Mouse (Mus musculus) layer of hippocampus, adult 18-20 months (tissue): ENCODE data around the gene Ap5z1. TPM values are rescaled to one million over a fixed set of nuclear protein-coding genes. Genes with fewer than 3 reads are reported as not detected.

ENCODE experiments used
- DNase-seq, 2 experiments: peaks; one replicate each; pipeline ENCODE4 v3.0.0; 2022; ENCODE audit warnings: low spot score in 2 of 2
- total RNA-seq, 2 experiments: library from RNA; stranded (reverse); gene quantifications; 2 replicates each; pipeline ENCODE4 v1.2.3; 2021

The Ap5z1 gene
- total RNA-seq, 2 experiments from 2014 or later: 21.1 to 23.4 TPM

- peak in 1 of 2 experiments; percentile 59 for DNase-seq
These were observed 25.3 kb upstream of the Ap5z1 start for GRCm38 (mm10) chr5:142438380-142438938.

DNA sequence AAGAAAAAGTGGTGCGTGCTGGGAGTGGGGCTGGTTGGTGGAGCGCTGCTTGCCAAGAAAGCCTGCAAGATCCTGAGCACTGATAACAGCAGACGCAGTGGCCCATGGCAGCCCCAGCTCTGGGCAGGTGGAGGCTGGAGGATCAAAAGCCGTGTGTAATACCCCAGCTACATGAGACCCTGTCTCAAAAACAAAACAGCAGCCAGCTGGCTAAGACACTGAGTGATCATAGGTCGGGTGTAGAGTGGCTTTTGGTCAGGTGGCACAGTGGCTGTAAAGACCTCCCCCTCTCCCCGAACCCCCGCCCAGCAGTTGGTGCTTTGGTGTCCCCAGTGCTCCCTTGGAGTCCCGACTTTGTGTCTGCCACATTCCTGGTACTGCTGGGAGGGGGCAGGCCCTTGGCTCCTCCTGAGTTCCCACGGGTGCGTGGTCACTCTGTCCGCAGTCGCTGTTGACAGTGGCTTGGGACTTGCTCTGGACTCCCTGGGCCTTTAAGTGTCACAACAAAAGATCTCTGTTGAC is 23.8 kb upstream of the Ap5z1 start:
- DNase-seq: no peak

DNA sequence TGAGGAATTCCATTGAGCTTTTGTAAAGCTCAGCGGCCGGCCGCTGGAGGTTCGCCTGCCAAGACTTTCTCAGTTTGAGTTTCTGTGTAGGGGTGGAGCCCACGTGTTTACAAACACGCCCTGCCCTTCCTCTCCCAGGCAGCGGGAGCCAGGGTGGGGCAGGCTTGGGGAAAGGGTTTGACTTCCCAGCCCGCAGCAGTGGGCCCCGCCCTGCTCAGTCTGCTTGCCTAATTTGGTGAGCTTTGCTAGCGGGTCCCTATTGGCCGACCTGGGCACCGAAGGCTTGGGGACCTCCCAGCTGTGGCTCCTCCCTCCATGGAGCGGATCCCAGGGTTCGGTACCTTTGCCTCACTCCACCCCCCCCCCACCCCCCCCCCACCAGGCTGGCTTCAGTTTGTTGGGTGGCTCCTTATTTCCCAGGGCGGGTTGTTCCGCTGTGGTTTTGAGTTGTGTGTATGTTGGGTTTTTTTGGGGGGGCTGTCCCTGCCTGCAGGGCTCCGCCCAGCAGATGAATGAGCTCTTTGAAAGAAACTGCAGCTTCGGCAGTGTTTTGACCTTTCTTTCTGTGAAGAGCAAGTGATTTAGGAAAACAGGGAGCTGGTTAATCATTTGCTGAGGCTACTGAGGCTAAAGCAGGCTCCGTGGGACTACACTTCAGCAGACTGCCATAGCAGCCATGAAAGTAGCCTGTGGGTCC is 23.1 kb upstream of the Ap5z1 start:
- DNase-seq: peak; percentile 52 to 67

- no peak for DNase-seq
These were observed 22.3 kb upstream of the Ap5z1 start for GRCm38 (mm10) chr5:142441332-142442044.

DNA sequence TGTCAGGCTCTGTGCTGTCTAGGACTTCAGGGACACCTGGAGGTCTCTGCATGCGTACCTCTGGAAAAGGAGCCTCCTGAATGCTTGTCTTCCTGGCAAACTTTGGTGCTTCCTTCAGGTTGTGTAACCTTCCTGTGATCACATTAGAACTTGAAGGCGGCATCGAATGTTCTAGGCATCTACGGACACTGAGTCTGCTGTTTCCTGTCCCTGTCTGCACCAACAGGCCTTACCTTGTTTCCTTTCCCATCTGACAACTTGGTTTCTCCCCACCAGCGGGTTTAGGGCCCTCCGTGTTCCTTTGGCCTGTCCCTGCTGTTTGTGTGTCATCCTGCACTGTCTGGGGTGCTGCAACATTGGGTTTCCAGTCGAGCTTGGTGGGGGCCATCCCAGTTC is 21.7 kb upstream of the Ap5z1 start:
- DNase-seq: no peak

DNA sequence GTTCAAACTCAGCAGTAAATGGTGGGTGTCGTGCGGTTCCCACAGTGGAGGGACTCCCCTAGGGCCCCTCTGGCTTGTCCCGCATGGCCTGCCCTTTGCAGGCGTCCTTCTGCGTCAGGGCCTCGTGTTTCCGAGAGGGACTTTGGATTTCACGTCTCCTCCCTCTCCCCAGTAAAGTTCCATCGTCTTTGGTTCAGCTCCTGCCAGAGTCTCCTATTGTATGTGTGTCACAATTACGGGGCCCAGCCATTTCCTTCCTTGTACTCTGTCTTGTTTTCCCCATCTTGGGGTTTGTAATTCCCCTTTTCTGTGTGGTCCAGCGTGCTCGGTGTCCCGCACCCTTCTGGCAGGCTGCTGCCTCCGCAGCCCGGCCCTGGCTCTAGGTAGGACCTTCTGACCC is 20.2 kb upstream of the Ap5z1 start:
- DNase-seq: no peak

DNA sequence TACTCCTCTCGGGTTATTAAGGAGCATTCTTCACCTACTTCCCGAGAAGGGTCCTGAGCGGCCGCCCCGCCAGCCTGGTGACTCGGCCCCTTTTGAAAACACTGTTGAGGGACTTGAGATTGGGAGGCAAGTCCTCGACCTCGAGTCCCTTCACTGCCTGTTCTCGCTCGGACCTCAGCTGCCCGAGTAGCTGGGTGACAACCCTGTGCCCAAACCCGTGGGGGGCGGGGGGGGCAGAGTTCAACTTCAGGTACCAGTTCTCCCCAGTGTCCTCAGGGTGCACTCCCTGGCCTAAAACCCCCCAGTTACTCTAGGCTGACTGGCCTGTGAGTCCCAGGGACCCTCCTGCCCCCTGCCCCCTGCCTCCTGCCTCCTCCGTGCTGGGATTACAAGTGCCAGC is 19.8 kb upstream of the Ap5z1 start:
- no peak for DNase-seq

GRCm38 (mm10) chr5:142444791-142445531 is 18.8 kb upstream of the Ap5z1 start:
- no peak for DNase-seq

DNA sequence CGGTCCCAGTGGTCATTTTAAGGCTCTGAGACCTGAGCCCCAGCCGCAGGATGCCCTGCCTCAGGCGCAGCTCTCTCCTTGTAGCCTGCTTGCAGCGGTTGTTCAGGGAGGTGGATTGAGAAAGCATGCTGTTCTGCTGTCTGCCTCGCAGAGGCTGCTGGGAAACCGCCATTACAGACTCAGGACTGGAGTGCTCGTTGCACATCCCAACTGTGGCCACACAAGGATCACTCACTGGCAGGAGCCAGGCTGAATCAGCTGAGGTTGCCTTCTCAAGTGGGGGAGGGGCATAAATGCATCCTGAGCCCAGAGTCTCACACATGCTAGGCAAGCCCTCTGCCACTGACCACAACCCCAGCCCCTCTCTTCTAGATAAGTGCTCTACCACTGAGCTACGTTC is 18.0 kb upstream of the Ap5z1 start:
- DNase-seq: no peak

DNA sequence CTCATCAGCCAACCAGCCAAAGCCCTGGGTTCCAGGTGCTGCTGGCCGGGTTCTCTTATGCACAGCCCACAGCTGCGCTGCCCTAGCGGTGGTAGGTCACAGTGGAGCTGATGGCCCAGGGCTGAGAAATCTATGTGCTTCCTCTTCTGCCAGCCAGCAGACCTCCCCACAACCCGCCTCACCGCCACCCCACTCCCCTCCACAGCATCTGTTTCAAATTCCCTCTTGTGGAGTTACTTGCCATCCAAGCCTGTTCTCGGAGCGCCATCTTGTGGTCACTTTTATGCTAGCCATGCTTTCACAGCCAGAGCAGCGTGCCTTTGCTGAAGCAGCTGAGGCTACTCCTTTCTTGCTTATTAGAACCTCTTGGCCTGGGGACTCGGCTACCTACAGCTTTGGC is 15.7 kb upstream of the Ap5z1 start:
- DNase-seq: peak; percentile 86 to 96

GRCm38 (mm10) chr5:142448623-142449022 is 15.1 kb upstream of the Ap5z1 start:
- no peak for DNase-seq

DNA sequence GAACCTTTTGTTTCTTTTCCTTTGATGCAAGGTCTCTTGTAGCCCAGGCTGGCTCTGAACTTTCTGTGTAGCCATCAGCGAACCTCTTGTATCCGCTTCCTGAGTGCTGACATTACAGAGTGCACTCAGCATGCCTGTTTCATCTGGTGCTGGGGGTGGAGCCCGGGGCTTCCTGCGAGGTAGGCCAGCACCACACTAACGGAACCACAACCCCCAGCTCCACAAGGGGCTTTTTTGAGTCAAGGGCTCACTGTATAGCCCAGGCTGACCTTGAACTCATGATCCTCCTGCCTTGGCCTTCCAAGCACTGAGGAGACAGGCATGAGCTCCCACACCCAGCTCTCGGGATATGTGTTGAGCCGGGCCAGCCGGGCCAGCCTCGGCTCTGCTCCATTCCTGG is 12.9 kb upstream of the Ap5z1 start:
- DNase-seq: no peak

- DNase-seq: no peak
These were observed 12.0 kb upstream of the Ap5z1 start for GRCm38 (mm10) chr5:142451759-142452158.

DNA sequence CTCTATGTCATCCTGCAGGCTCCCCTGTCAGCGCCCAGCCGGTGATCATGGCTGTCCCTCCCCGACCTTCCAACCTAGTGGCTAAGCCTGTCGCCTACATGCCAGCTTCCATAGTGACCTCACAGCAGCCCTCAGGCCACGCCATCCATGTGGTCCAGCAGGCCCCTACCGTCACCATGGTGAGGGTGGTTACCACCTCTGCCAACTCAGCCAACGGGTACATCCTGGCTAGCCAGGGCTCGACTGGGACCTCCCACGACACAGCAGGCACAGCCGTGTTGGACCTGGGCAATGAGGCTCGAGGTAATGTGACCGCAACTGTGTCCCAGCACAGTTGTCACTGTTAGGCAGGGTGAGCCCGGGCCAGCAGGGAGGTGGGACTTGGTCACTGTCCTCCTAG is 10.0 kb upstream of the Ap5z1 start:
- DNase-seq: no peak

DNA sequence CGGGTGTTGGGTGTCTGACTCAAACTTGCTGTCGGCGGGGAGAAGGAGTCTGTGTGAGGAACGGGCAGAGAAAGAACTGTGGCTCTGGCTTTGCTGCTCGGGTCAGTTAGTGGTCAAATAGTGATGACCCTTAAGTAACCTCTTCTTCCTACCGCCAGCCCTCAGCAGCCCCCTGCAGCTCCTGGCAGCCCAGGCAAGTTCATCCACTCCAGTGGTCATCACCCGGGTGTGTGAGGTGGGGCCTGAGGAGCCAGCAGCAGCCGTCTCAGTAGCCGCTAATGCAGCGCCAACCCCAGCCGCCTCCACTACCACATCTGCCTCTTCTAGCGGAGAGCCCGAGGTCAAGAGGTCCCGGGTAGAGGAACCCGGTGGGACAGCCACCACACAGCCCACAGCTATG is 7.4 kb upstream of the Ap5z1 start:
- no peak for DNase-seq

DNA sequence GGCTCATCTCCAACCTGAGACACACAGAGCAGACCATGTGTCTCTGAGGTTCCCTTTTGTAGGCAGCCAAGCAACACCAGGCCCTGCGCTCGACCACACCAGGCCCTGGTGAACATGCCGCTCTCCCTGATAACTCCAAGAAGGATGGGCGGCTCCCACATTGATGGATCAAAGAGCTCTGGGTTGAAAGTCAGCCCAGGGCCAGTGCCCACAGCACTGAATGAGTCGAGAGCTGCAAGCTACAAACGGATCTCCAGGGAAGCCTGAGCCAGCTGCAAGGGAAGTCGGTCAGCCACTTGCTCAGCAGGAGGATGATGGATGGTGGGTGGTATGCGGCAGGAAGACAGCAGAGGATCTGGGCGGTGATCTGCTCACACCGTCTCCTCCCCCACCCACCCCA is 6.4 kb upstream of the Ap5z1 start:
- DNase-seq: no peak

DNA sequence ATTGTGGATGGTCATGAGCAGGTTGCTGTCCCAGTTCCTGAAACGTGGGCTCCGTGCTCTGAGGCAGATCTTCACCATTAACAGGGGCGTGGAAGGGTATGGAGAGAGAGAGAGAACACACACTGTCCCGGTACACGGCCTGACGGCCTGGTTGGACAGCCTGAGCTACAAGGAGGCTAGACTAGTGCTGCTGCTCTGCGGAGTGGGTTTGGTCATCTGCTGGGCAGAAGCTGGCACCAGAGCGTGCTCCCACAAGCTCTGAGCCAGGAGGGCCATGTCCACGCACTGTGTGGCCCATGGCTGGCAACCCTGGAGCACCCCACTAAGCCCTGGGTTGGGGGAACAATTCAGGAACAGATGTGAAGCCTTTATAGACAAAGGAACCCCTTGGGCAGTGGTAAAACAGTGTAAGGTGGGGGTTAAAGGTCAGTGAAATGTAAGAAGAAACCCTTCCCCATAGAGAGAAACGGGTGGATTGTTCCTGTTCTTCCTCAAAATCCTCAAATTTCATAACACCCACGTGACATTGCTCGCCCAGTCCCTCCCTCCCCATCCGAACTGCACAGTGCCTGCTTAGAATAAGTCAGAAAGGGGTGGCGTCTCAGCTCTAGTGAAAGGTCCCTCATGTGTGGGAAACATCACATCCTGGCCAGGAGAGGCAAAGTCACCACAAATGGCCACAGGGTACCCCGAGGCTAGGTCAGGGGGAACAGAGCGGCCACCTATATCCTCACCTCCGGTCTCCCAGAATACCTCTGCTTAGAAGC is 4.8 kb upstream of the Ap5z1 start:
- DNase-seq: peak in 1 of 2 experiments; percentile 62

DNA sequence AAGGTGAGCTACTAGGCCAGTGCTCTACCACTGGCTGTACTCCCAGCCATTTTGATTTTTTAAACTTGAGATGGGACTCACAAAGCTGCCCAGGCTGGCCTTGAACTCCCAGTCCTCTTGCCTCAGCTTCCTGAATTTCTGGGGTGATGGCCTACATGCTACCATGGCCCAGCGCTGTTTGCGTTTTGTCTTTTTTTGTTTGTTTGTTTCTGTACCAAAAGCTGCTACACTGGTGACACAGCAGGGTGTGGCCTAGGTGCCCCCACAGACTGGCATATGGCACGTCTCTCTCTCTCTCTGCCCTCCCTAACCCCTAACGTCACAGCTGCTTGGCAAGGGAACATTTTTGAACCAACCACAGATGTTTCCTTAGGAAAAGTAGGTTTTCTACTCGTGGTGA is 3.9 kb upstream of the Ap5z1 start:
- no peak for DNase-seq

DNA sequence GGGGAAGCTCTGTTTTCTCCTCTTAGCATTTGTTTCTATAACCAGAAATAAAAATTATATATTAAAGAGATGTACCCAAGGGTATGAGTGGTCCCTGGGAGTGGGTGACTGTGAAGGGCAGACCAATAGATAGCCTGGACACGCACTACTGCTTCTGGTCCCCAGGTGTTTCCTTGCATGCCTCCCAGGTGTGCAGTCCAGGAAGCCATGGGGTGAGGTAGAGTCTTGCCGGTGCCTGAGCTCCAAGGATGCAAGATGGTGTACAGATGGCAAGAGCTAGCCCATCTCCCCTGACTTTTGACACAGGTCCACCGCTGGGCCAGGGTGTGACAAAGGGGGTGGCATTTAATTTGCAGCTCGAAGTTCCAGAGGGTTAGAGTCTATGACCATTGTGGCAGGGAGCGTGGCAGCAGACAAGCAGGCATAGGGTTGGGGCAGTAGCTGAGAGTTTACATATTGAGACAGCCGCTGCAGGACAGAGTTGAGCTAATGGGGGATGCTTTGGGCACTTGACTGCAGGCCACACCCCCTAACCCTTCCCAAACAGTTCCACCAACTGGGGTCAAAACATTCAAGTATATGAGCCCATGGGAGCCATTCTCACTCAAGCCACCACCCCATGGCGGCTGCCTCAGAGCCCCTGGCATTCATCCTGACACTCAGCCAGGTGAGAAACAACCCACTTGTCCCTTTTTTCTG is 1.7 kb upstream of the Ap5z1 start:
- DNase-seq: no peak

- DNase-seq: no peak
These were observed 1.1 kb upstream of the Ap5z1 start for GRCm38 (mm10) chr5:142462641-142462948.

DNA sequence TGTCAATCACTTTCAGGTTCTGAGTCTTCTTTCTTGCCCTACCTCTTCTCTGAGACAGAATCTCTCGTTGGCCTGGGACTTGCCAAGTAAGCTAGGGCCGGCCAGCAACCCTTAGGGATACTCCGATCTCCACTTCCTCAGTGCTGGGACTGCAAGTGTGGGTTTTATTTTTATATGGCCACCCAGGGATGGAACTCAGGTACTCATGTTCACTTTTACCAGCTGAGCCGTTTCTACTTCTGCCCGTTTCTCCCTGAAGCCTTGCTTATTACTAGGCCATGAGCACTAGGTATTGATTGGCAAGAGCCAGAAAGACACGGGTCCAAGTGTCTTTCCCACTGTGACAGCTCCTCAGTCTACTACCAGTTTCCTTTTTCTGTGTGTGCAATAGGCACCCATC is 733 bp upstream of the Ap5z1 start:
- DNase-seq: no peak
